21 mouse cellular contexts compared by ENCODE assay signal in genomic region chr13:109175852-109176621, GRCm38 (mm10).
DNase-seq lines count a peak whose midpoint lies in the region; ATAC-seq and TF ChIP-seq lines count a peak whose summit lies in the region.
"Had no signal": no experiment of that assay in that cellular context is flagged by ENCODE, and none has a peak within 500 bp of the region (broad histone marks: within the 10 kb centered on the region; RNA-seq: fewer than 3 reads in every experiment).

No protein-coding gene starts in this region.

- no peaks in the 10 kb centered on the region for H3K9me3 ChIP-seq in hindbrain, embryonic 16.5 days (ENCODE audit: control insufficient read depth, low read length)
- H3K9me3 ChIP-seq in hindbrain, embryonic 14.5 days (ENCODE audit: control insufficient read depth, low read length), result no peaks in the 10 kb centered on the region
- H3K9me3 ChIP-seq in neural tube, embryonic 13.5 days, result no peaks in the 10 kb centered on the region
- H3K9me3 ChIP-seq: embryonic facial prominence, embryonic 13.5 days; heart, embryonic 12.5 days; hindbrain, embryonic 15.5 days; limb, embryonic 12.5 days; liver, embryonic 12.5 days; neural tube, embryonic 12.5 days had no signal

- H3K27me3 ChIP-seq in hindbrain, embryonic 16.5 days (replicated peaks; ENCODE audit: control insufficient read depth, insufficient read depth, low read length), result no peaks in the 10 kb centered on the region
- no peaks in the 10 kb centered on the region for H3K27me3 ChIP-seq in hindbrain, embryonic 14.5 days (ENCODE audit: control insufficient read depth, insufficient read depth, low read length)
- no peaks in the 10 kb centered on the region for H3K27me3 ChIP-seq in neural tube, embryonic 13.5 days
- no peaks in the 10 kb centered on the region for H3K27me3 ChIP-seq in myocyte (ENCODE audit: control insufficient read depth, insufficient read depth, insufficient read length)
- H3K27me3 ChIP-seq: embryonic facial prominence, embryonic 13.5 days; heart, embryonic 12.5 days; hindbrain, embryonic 15.5 days; liver, embryonic 12.5 days; neural tube, embryonic 12.5 days had no signal

- DNase-seq in hindbrain, embryonic 14.5 days (ENCODE audit: low spot score), result no peak
- DNase-seq in neural tube, embryonic 10.5 days (ENCODE audit: extremely low spot score, low spot score), result no peak
- DNase-seq in cerebellum, adult 9-10 months, result peak; percentile 95
- no peak for DNase-seq in thymus, postnatal 36 days
- DNase-seq in kidney, postnatal 4 days, result no peak
- DNase-seq: adrenal gland, postnatal 36 days; B cell, adult 2 months; heart, postnatal 14 days; lung, adult 2 months had no signal

- no peak overlapping the region for H3K9ac ChIP-seq in hindbrain, embryonic 16.5 days (ENCODE audit: low read depth, low read length)
- H3K9ac ChIP-seq in hindbrain, embryonic 14.5 days, result no peak overlapping the region
- H3K9ac ChIP-seq in neural tube, embryonic 13.5 days, result no peak overlapping the region
- H3K9ac ChIP-seq: embryonic facial prominence, embryonic 13.5 days; heart, embryonic 12.5 days; hindbrain, embryonic 15.5 days; limb, embryonic 12.5 days; liver, embryonic 12.5 days; neural tube, embryonic 12.5 days had no signal

- H3K36me3 ChIP-seq in hindbrain, embryonic 16.5 days (ENCODE audit: control insufficient read depth, insufficient read depth, low read length), result no peaks in the 10 kb centered on the region
- no peaks in the 10 kb centered on the region for H3K36me3 ChIP-seq in hindbrain, embryonic 14.5 days (replicated peaks; ENCODE audit: control insufficient read depth, insufficient read depth)
- no peaks in the 10 kb centered on the region for H3K36me3 ChIP-seq in neural tube, embryonic 13.5 days
- no peaks in the 10 kb centered on the region for H3K36me3 ChIP-seq in myocyte (ENCODE audit: control insufficient read depth, insufficient read depth)
- H3K36me3 ChIP-seq: embryonic facial prominence, embryonic 13.5 days; heart, embryonic 12.5 days; hindbrain, embryonic 15.5 days; limb, embryonic 12.5 days; liver, embryonic 12.5 days; neural tube, embryonic 12.5 days had no signal

- no peak for TF ChIP-seq POLR2A in myocyte (IDR thresholded peaks at IDR 0.05; ENCODE audit: insufficient read length, low read depth)

- 0 out of 2 replicates have a peak, but pooled peaks have one; percentile 37 for ATAC-seq in hindbrain, embryonic 16.5 days
- ATAC-seq in hindbrain, embryonic 14.5 days (ENCODE audit: low FRiP score), result no peak
- ATAC-seq in neural tube, embryonic 13.5 days (ENCODE audit: low read depth), result peak; percentile 63; the same call in 1 of the 2 replicates
- ATAC-seq: intestine, postnatal 0 days; liver, embryonic 12.5 days; midbrain, embryonic 16.5 days had no signal

- no peaks in the 10 kb centered on the region for H3K4me1 ChIP-seq in hindbrain, embryonic 16.5 days (ENCODE audit: control insufficient read depth, insufficient read depth, low read depth, low read length)
- H3K4me1 ChIP-seq in hindbrain, embryonic 14.5 days (replicated peaks; ENCODE audit: control insufficient read depth, insufficient read depth, low read length), result no peaks in the 10 kb centered on the region
- 0 out of 2 replicates have a peak, but pooled peaks cover 4% of the 10 kb centered on the region for H3K4me1 ChIP-seq in neural tube, embryonic 13.5 days (replicated peaks)
- H3K4me1 ChIP-seq: embryonic facial prominence, embryonic 13.5 days; heart, embryonic 12.5 days; hindbrain, embryonic 15.5 days; liver, embryonic 12.5 days; neural tube, embryonic 12.5 days had no signal

- H3ac ChIP-seq in myocyte (ENCODE audit: control insufficient read depth, insufficient read length), result no peak overlapping the region

- no peak overlapping the region for H3K4me2 ChIP-seq in hindbrain, embryonic 16.5 days (ENCODE audit: low read length)
- no peak overlapping the region for H3K4me2 ChIP-seq in hindbrain, embryonic 14.5 days (replicated peaks)
- H3K4me2 ChIP-seq in neural tube, embryonic 13.5 days, result no peak overlapping the region
- H3K4me2 ChIP-seq in myocyte (ENCODE audit: low read depth), result peak overlapping the region; percentile 42
- H3K4me2 ChIP-seq: embryonic facial prominence, embryonic 13.5 days; heart, embryonic 12.5 days; hindbrain, embryonic 15.5 days; limb, embryonic 12.5 days; liver, embryonic 12.5 days; neural tube, embryonic 12.5 days had no signal

- no peaks in the 10 kb centered on the region for H3K79me2 ChIP-seq in myocyte (ENCODE audit: control insufficient read depth, insufficient read depth)

- 69% methylated on average over 11 of the region's 11 CpGs for WGBS in hindbrain, embryonic 16.5 days
- 75% methylated on average over 11 of the region's 11 CpGs for whole genome bisulfite sequencing in hindbrain, embryonic 14.5 days
- 66% methylated on average over 11 of the region's 11 CpGs for WGBS in neural tube, embryonic 13.5 days

- H3K27ac ChIP-seq in hindbrain, embryonic 16.5 days (ENCODE audit: low read depth, low read length), result no peak overlapping the region
- no peak overlapping the region for H3K27ac ChIP-seq in hindbrain, embryonic 14.5 days
- H3K27ac ChIP-seq in neural tube, embryonic 13.5 days (replicated peaks), result no peak overlapping the region
- H3K27ac ChIP-seq: embryonic facial prominence, embryonic 13.5 days; hindbrain, embryonic 15.5 days; kidney, postnatal 0 days; limb, embryonic 12.5 days; liver, embryonic 12.5 days; neural tube, embryonic 12.5 days had no signal

- H3K4me3 ChIP-seq in hindbrain, embryonic 16.5 days (ENCODE audit: low read length), result no peak overlapping the region
- H3K4me3 ChIP-seq in hindbrain, embryonic 14.5 days (replicated peaks; ENCODE audit: low read length), result no peak overlapping the region
- no peak overlapping the region for H3K4me3 ChIP-seq in neural tube, embryonic 13.5 days
- no peak overlapping the region for H3K4me3 ChIP-seq in myocyte
- H3K4me3 ChIP-seq: embryonic facial prominence, embryonic 13.5 days; heart, embryonic 12.5 days; hindbrain, embryonic 15.5 days; limb, embryonic 12.5 days; liver, embryonic 12.5 days; neural tube, embryonic 12.5 days had no signal

TF ChIP-seq in myocyte, 11 proteins besides CTCF, POLR2A, EP300 and RAD21:
- no peak for TF ChIP-seq MAX (IDR thresholded peaks at IDR 0.05; ENCODE audit: low read depth)
- TF ChIP-seq TCF12 (IDR thresholded peaks at IDR 0.05; ENCODE audit: insufficient read depth, poor library complexity, severe bottlenecking), result no peak
- TF ChIP-seq MYOD1 (IDR thresholded peaks at IDR 0.05; ENCODE audit: control insufficient read depth in 1 of 3, insufficient read length in 2 of 3, low read depth in 2 of 3), result no peak
